Mouse (Mus musculus) intestine, embryonic 14.5 days (tissue): Measurements from ENCODE around the gene Tbc1d2. TPM values are rescaled to one million over a fixed set of nuclear protein-coding genes. Genes with fewer than 3 reads are reported as not detected.
A peak's percentile ranks its signal among the peaks of the same experiment; 100 is the strongest.

Source experiments
- ATAC-seq: fragments of 200-750 bp; cut with Nextera tagmentation; replicated peaks from 2 replicates; pipeline ENCODE4 v1.8.0; 2017; ENCODE audit warnings: low read depth, moderate number of reproducible peaks, moderate TSS enrichment, moderate library complexity; ENCODE audit not compliant: low FRiP score, low TSS enrichment
- DNase-seq: peaks from one replicate; pipeline ENCODE4 v3.0.0-alpha.2; 2018; ENCODE audit warnings: low spot score
- H3K27ac ChIP-seq: fragments of 300-500 bp; sonication (generic); 2 replicates; pipeline ENCODE4 v1.5.1; 2014; ENCODE audit warnings: low read depth, mild to moderate bottlenecking, control low read depth
- H3K27me3 ChIP-seq: fragments of 300-500 bp; sonication (generic); replicated peaks from 2 replicates; pipeline ENCODE4 v1.6.1; 2014; ENCODE audit warnings: low read length, control low read depth; ENCODE audit not compliant: control insufficient read depth, insufficient read depth
- H3K36me3 ChIP-seq: fragments of 300-500 bp; sonication (generic); 2 replicates; pipeline ENCODE4 v1.6.1; 2014; ENCODE audit warnings: low read length, control low read depth; ENCODE audit not compliant: control insufficient read depth, insufficient read depth
- H3K4me1 ChIP-seq: fragments of 300-500 bp; sonication (generic); replicated peaks from 2 replicates; pipeline ENCODE4 v1.6.1; 2014; ENCODE audit warnings: low read length, control low read depth, mixed read lengths; ENCODE audit not compliant: control insufficient read depth, insufficient read depth
- H3K4me2 ChIP-seq: fragments of 300-500 bp; sonication (generic); 2 replicates; pipeline ENCODE4 v1.6.1; 2014; ENCODE audit warnings: low read length
- H3K4me3 ChIP-seq: fragments of 300-500 bp; sonication (generic); 2 replicates; pipeline ENCODE4 v1.5.1; 2014; ENCODE audit warnings: low read depth, low read length, control low read depth, mixed read lengths
- H3K9ac ChIP-seq: fragments of 300-500 bp; sonication (generic); 2 replicates; pipeline ENCODE4 v1.6.1; 2014; ENCODE audit warnings: mild to moderate bottlenecking, low read length
- H3K9me3 ChIP-seq: fragments of 300-500 bp; sonication (generic); 2 replicates; pipeline ENCODE4 v1.6.1; 2016; ENCODE audit warnings: low read length, control low read depth; ENCODE audit not compliant: control insufficient read depth
- WGBS: fragments of 180-500 bp; shearing (Covaris S2); extraction: QIAGEN DNeasy Blood & Tissue Kit; methylation state at CpG from one replicate; pipeline ENCODE4 v1.1.7; 2014; 5-methylcytosine and 5-hydroxymethylcytosine counted together
- polyA plus RNA-seq: library from polyadenylated mRNA; unstranded; fragments of >200 nt; fragmentation: Nextera tagmentation; extraction: Ambion mirVana; gene quantifications from 2 replicates; pipeline ENCODE4 v1.2.1, GENCODE M21; 2014

Gene Tbc1d2
- polyA plus RNA-seq, 1 experiment from 2014 or later: 4.8 TPM

GRCm38 (mm10) chr4:46620946-46621345 lies 29.1 kb downstream of the Tbc1d2 start:
- ATAC-seq (no peak), DNase-seq (no peak)
- H3K4me1 ChIP-seq: no peaks in the 10 kb centered on the region
- no peaks in the 10 kb centered on the region for H3K36me3 ChIP-seq
- 0 out of 2 replicates have a peak, but pooled peaks cover 5% of the 10 kb centered on the region for H3K27me3 ChIP-seq
- no peak overlapping the region for H3K4me2 ChIP-seq
- H3K4me3 ChIP-seq: no peak overlapping the region
- H3K9me3 ChIP-seq: no peaks in the 10 kb centered on the region
- WGBS: 76% methylated on average over 8 of the region's 8 CpGs
- H3K9ac ChIP-seq: no peak overlapping the region
- no peak overlapping the region for H3K27ac ChIP-seq

- Histone ChIP-seq H3K9ac (no peak overlapping the region), H3K4me1 (no peaks in the 10 kb centered on the region), H3K27ac (no peak overlapping the region), H3K27me3 (0 out of 2 replicates have a peak, but pooled peaks cover 5% of the 10 kb centered on the region), H3K9me3 (no peaks in the 10 kb centered on the region), H3K4me3 (no peak overlapping the region), H3K4me2 (0 out of 2 replicates have a peak overlapping the region, but pooled peaks have one; percentile 15), H3K36me3 (no peaks in the 10 kb centered on the region)
- WGBS: 8% methylated on average over 23 of the region's 23 CpGs
- DNase-seq: no peak
- no peak; the same call in 1 of the 2 replicates for ATAC-seq
These were observed 29.7 kb downstream of the Tbc1d2 start for GRCm38 (mm10) chr4:46620330-46620729.

- WGBS: 67% methylated on average over 11 of the region's 11 CpGs
These were observed 31.7 kb downstream of the Tbc1d2 start for GRCm38 (mm10) chr4:46618196-46618817.

DNA sequence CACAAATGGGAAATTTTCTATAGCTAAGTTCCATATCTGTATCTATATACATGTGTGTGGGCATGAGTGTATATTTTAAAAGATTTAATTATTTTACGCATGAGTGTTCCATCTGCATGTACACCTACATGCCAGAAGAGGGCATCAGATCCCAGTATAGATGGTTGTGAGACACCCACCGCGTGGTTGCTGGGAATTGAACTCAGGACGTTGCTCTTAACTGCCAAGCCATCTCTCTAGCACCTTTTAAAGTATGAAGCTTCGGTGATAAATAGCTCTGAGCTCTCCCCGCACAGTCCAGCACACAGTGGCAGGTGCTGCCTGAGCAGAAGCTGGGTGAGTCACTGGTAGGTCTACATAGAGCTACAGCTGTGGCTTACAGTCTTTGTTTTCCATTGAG lies 32.6 kb downstream of the Tbc1d2 start:
- H3K4me3 ChIP-seq: no peak overlapping the region
- H3K27ac ChIP-seq: no peak overlapping the region
- H3K4me2 ChIP-seq: no peak overlapping the region
- 0 out of 2 replicates have a peak, but pooled peaks cover 5% of the 10 kb centered on the region for H3K27me3 ChIP-seq
- no peaks in the 10 kb centered on the region for H3K36me3 ChIP-seq
- DNase-seq (no peak), ATAC-seq (no peak)
- no peak overlapping the region for H3K9ac ChIP-seq
- no peaks in the 10 kb centered on the region for H3K9me3 ChIP-seq
- no peaks in the 10 kb centered on the region for H3K4me1 ChIP-seq
- 68% methylated on average over 6 of the region's 6 CpGs for WGBS

More at GRCm38 (mm10) chr4:46618196-46618817, 31.7 kb downstream of the Tbc1d2 start:
- H3K4me2 ChIP-seq: no peak overlapping the region
- H3K4me3 ChIP-seq: no peak overlapping the region
- no peaks in the 10 kb centered on the region for H3K4me1 ChIP-seq
- no peaks in the 10 kb centered on the region for H3K36me3 ChIP-seq
- H3K9me3 ChIP-seq: no peaks in the 10 kb centered on the region
- no peak overlapping the region for H3K27ac ChIP-seq
- H3K9ac ChIP-seq: no peak overlapping the region
- ATAC-seq: no peak
- DNase-seq: no peak
- 0 out of 2 replicates have a peak, but pooled peaks cover 5% of the 10 kb centered on the region for H3K27me3 ChIP-seq

DNA sequence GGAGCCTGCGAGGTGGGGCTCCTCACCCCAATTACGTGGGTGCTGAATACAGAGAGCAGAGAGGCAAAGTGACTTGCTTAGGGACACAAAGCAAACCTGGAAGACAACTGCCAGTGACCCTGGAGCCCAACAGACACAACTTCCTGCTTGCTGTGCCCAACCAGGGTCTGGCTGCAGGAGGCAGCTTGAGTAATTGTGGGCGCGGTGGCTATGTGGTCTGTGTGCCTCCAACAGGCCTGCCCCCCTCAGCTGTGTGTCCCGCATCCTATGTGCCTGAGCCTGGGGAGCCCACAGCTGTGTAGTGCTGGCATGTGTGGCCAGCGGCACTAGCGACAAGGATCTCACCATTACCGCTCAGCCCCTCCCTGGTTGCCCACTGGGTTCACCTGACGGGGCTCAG lies 35.4 kb downstream of the Tbc1d2 start:
- Histone ChIP-seq H3K9ac (no peak overlapping the region), H3K9me3 (no peaks in the 10 kb centered on the region), H3K27me3 (no peaks in the 10 kb centered on the region), H3K4me2 (no peak overlapping the region), H3K36me3 (no peaks in the 10 kb centered on the region), H3K4me3 (no peak overlapping the region), H3K4me1 (no peaks in the 10 kb centered on the region), H3K27ac (no peak overlapping the region)
- no peak for ATAC-seq
- 66% methylated on average over 9 of the region's 9 CpGs for WGBS
- no peak for DNase-seq

GRCm38 (mm10) chr4:46613618-46614017 lies 36.4 kb downstream of the Tbc1d2 start:
- WGBS: 77% methylated on average over 12 of the region's 12 CpGs
- Histone ChIP-seq H3K9ac (no peak overlapping the region), H3K9me3 (no peaks in the 10 kb centered on the region), H3K27me3 (no peaks in the 10 kb centered on the region), H3K27ac (no peak overlapping the region), H3K4me1 (no peaks in the 10 kb centered on the region), H3K36me3 (no peaks in the 10 kb centered on the region), H3K4me2 (no peak overlapping the region), H3K4me3 (no peak overlapping the region)
- DNase-seq (no peak), ATAC-seq (no peak)

- ATAC-seq (peak; percentile 54), DNase-seq (peak; percentile 98)
- H3K27me3 ChIP-seq: no peaks in the 10 kb centered on the region
These were observed 38.8 kb downstream of the Tbc1d2 start for GRCm38 (mm10) chr4:46611181-46611580.

DNA sequence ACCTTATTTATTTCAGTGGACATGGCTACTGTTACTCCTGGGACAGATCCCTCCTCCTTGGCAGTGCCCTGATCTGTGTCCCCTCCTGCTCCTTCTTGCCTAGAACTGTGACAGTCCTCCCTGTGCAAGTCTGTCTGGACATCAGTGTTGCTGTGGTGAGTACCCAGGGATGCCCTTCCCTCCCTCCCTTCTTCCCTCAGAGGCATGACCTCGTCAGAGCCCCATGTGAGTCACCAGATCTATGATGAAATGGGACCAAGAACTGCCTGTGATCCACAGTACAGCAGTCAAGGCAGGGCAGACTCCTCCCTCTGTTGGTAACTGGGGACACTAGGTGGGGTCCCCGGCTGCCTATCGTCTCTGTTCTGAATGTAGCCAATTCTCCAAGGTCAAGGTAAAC lies 42.4 kb downstream of the Tbc1d2 start:
- Histone ChIP-seq H3K27me3 (peaks cover 1% of the 10 kb centered on the region), H3K27ac (no peak overlapping the region), H3K9ac (no peak overlapping the region), H3K4me2 (no peak overlapping the region), H3K4me3 (no peak overlapping the region), H3K9me3 (no peaks in the 10 kb centered on the region), H3K4me1 (no peaks in the 10 kb centered on the region), H3K36me3 (no peaks in the 10 kb centered on the region)
- no peak for DNase-seq
- 71% methylated on average over 3 of the region's 3 CpGs for WGBS
- ATAC-seq: no peak

More at GRCm38 (mm10) chr4:46611181-46611580, 38.8 kb downstream of the Tbc1d2 start:
- Histone ChIP-seq H3K27ac (no peak overlapping the region), H3K9ac (no peak overlapping the region), H3K4me2 (no peak overlapping the region), H3K9me3 (no peaks in the 10 kb centered on the region), H3K4me1 (no peaks in the 10 kb centered on the region), H3K36me3 (no peaks in the 10 kb centered on the region), H3K4me3 (no peak overlapping the region)
- under 1% methylated on average over 4 of the region's 4 CpGs for WGBS

GRCm38 (mm10) chr4:46605451-46605850 lies 44.6 kb downstream of the Tbc1d2 start:
- Histone ChIP-seq H3K9me3 (no peaks in the 10 kb centered on the region), H3K4me1 (no peaks in the 10 kb centered on the region), H3K36me3 (no peaks in the 10 kb centered on the region), H3K9ac (no peak overlapping the region), H3K4me2 (no peak overlapping the region), H3K4me3 (no peak overlapping the region), H3K27ac (no peak overlapping the region), H3K27me3 (peaks cover 17% of the 10 kb centered on the region)
- 64% methylated on average over 11 of the region's 11 CpGs for WGBS
- ATAC-seq (no peak), DNase-seq (no peak)
